Mouse (Mus musculus): ENCODE results near the gene Itga5.

Gene Itga5

DNA sequence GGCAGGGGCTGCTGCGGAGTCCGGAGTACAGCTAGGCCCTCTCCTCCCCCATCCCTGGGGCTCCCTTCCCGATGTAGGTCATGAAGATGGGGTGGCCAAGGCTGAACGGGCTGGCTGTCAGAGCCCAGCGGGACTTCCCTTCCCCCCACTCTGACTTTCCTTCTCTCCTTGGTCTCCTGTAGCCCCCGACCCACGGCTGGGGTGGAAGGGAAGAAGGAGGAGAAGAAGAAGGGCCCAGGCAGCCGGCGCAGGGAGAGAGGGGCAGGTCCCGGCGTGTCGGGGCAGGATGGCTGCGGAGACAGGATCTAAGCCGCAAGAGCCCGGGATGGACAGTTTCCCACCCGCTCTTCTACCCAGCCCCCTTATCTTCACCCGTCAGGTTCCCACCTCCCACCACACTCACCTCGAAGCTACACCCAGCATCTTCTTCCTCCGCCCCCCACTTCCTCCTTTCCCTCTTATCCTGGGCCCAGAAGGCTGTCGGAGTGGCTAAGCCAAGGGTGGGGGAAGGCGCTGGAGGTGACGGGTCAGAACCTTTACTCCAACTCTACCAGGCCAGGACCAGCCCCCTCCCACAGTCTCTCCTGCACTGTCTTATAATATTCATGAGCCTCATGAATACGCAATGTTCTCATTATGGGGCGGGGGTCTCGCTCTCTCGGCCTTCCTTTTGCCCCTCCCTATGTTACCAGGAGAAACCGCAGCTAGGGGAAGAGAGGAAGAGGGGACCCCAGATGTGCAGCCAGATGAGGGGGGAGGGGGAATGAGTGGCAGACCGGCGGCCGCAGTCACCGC lies 27.2 kb downstream of the Itga5 start:
- DNase-seq (ENCODE audit: low read depth) = no peak

DNA sequence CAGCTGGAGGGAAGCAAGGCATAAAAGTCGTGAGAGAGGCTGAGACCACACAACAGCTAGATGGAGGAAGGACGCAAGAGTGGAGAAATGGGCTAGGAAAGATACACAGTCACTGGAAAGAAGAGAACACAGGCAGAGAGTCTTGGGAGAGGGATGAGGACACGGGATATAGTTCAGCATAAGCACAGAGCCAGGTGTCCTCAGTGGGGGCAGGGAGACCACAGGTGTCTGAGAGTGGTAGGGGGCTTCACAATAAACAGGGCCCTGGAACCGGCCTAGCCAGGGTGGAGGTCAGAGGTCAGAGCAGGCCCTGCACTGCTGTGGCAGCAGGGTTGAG lies 27.8 kb downstream of the Itga5 start:
- no peak for DNase-seq (ENCODE audit: low read depth)

DNA sequence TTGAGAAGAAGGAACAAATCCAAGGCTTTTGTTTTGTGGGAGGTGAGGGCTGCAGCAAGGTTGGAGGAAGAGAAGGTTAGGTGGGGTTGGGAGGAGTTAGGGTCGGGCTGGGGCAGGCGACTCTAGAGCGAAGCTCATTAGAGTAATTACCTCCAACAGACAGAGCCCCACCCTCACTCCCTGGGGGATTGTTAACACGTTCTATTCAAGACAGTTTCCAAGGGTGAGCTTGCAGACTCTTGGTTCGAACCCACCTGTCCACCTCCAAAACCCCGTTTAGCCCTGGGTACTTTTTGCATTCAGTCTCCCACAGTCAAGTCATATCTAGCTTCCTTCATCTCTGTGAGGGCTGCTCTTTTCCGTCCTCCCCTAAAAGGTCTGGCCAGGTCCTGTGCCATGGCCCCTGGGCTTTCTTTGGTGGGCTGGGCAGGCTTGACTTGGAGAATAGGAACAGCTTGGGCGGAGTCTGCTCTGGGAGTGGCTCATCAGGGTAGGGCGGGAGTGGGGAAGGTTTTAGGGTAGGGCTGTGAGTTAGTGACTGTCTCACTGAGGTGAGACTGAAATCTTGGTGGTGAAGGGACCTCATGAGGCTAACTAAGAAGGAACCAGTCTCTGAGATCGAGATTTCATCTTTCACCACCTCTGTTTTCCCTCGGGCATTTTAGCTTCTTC lies 29.4 kb downstream of the Itga5 start:
- no peak for DNase-seq (ENCODE audit: low read depth)

DNA sequence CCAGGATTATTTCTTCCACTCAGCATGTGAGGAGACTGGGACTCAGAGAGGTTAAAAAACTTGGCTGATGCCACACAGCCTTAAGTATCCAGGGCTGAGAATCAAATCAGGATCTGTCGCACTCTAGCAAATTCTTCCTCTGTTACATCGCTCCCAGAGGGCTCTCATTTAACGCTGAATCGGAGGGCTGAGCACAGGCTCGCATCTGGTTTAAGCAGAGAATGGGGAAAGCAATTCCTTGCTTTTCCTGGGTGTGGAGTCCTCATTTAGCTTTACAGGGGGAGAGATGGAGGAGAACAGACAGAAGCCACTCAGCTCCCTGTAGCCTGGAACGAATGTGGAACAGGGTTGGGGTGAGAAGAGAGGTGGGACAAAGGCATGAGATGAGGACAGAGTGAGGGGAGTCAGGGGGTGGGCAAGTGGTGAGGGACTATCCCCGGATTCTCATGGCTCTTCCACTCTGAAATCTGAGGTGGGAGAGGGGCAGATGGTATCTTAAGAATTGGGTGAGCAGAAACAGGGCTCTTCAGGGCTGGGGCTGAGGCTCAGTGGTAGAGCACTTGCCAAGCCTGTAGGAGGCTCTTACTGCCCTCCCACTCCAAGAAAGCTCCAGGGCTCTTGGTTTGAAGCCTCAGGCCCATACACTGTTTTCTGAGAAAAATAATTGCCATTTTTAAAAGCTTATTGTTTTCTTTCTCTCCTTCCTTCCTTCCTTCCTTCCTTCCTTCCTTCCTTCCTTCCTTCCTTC lies 30.9 kb downstream of the Itga5 start:
- no peak for DNase-seq (ENCODE audit: low read depth)

DNA sequence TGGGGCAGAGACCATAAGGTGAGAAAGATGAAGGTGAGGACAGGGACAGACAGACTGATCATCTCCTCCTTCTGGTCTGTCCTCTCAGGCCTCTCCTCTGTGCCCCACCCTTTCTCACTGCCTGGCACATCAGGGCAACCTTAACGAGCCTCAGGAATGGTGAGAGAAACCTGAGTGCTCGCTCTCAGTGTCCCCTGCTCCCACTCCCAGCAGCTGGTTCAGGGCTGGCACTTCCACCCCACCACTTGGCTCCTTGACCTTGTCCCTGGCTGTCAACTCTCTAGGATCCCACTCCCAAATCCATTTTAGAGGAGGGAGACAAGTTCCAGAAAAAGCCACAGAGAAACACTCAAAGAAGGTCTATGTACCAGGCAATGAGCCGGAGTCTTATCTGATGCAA lies 31.5 kb downstream of the Itga5 start:
- no peak for DNase-seq (ENCODE audit: low read depth)

DNA sequence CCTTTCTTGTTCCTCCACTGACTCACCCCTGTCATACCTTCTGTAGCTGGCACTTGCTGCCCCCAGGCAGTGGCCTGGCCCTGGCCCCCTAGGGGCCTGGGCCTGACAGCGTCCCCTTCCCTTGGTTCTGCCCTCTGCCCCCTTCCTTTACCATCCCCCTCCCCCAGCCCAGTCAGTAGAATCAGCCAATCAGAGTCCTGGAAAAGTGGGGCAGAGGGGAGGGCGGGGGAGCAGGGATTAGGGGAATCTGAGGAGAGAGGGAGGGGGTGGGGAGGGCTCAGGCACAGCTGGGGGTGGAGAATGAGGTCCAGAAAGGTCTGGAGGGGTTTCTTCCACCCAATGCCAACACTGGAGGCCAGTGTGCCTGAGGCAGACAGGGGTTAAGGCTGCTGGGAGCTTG lies 32.4 kb downstream of the Itga5 start:
- no peak for DNase-seq (ENCODE audit: low read depth)

DNA sequence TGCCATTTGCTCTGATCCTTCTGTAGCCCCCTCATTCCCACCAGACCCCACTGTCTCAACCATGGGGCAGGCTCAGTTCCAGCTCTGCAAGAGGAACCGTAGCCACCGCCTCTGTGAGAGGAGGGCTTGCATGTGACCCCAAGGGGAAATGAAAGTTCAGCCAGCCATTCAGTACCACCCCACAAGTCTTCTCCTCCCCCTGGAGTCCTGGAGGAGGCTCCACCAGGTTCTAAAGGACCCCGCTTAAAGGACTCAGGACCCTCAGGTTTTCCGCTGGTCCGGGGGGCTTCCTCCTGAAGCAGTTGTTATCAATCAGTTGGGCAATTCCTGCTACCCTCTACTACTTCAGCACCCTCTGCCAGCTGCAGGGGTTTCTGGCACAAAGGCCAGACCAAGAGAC lies 32.8 kb downstream of the Itga5 start:
- no peak for DNase-seq (ENCODE audit: low read depth)

DNA sequence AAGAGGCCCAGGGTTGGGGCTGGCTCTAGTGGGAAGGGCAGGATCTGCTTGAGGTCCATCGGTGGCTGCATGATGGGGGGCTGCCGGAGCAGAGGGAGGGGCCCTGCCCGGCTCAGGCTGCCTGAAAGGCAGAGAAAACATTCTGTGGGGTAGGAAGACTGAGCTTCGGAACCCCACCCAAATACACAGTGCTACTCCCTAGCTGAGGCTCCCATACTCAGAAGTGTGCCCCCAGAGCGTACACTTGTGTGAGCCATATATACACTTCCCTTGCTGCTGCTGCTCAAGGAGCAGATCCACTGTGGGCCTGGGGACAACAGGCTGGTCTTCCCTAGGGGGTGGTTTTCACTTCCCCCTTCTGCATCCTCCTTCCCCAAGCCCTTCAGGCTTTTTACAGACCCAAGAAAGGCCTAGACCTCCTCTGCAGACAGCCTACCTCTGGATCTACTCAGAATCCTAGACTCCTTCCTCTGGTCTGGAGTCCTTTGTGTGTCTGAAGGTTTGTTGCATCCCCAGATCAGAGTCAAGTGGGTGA lies 33.4 kb downstream of the Itga5 start:
- DNase-seq (ENCODE audit: low read depth) = no peak

DNA sequence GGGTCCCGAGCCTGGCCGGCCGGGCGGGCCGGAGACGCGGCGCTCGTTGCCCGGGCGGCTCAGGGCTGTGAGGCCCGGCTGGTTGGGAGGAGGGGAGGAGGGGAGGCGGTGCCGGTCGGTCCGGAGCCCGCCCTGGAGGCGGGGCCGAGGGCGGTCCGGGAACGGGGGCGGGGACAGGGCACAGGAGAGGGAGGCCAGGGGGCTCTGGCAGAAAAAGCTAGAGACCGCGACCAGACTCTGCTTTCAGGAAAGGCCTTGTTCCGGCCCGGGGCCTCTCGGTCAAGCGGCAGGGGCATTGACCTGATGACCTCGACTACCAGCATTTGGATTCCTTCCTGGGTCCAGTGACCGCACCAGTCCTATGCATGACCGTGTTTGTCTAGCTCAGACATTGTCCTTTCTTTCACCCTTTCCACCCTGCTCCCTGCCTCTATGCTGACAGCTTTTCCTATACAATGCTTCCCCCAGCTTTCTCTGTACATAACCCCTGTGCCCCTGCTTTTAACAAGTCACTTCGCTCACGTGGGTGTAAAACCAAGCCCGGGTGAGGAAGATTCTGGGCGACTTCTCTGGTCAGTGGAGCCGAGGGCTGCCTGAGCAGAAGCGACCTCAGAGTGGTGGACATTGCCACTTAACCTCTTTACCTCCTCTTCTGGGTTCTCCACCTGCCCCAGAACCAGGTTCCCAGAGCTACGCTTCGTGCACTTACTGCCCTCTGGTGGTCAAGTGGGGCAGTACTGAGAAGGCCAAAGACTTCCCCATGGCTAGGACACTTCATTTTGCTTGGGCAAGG lies 42.9 kb downstream of the Itga5 start:
- peak; percentile 89 for DNase-seq (ENCODE audit: low read depth)

DNA sequence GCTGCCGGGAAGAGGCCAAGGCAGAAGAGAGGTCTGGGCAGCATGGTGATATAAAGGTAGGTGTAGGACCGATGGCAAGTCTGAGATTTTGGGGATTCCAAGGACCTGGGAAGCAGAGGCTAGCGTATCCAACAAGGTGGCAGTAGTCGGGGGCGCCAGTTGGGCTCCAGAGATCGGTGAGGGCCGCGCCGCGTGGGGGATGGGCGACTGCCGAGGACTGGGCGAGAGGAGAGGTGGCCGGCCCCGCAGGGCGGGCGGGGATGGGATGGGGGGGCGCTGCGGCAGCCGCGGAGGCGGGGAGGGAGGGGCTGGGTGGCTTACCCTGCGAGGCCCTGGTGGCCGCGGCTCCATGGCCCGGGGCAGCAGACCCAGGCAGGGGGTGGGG lies 43.5 kb downstream of the Itga5 start:
- no peak for DNase-seq (ENCODE audit: low read depth)

DNA sequence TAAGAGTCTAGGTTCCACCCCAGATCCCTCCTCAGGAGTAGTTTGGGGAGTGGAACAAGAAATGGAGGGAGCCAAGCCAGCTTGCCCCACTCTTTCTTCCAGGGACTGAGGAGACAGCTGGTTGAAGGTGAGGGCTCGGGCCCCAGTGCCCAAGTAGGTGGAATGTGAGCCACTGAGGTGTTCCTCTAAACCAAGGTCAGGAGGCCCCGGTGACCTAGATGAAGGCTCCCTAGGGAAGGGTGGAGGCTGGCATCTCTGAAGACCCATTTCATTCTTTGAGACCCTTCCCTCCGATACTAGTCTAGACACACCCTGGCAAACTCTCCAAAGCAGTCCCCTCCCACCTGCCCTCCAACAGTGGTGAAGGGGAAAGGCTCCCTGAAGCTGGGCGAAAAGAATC lies 44.2 kb downstream of the Itga5 start:
- DNase-seq (ENCODE audit: low read depth) = no peak

DNA sequence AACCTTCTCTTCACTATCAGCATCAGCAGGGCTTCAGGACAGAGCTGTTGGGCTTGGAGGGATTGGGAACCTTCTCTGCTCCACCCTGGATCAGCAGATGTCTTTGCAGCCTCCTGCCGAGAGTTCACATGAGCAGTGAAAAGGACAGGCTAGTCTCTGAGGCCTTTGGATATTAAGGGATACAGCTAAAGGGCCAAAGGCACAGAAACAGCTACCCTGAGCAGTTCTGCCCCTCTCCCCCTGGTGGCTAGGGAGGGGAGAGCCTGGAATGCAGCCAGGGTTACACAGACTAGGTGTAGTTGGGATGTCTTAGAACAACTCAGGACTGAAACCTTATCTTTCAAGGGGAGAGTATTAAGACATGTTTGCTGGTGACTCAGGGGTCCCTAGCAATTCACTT lies 45.5 kb downstream of the Itga5 start:
- DNase-seq (ENCODE audit: low read depth) = peak; percentile 50

DNA sequence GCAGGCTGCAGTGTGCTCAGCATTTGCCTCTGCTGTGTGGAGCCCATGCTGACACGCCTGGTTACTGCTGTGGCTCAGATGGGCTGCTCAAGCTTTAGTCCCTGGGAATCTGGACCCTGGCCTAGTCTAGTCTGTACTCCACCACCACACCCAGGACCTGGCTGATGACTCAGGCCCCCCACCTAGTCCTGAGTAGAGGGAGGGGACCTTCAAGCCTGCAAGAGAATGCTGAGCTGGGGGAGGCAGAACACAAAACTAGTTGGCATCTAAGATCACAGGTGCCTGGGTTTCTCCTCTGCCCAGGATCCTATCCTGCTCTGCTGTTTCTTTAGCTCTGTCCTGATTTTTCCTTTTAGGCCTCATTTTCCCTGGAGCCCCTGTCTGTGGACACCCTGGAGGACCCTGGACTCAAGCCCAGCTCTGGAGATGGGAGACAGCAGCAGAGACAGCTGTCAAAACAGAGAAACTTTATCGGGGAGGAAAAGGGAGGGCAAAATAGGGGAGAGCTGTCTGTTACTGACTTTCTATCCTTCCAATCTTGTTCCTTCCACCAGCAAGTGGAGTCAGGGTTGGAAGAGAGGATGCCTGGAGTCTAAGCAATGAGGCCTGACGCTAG lies 48.3 kb downstream of the Itga5 start:
- no peak for DNase-seq (ENCODE audit: low read depth)

DNA sequence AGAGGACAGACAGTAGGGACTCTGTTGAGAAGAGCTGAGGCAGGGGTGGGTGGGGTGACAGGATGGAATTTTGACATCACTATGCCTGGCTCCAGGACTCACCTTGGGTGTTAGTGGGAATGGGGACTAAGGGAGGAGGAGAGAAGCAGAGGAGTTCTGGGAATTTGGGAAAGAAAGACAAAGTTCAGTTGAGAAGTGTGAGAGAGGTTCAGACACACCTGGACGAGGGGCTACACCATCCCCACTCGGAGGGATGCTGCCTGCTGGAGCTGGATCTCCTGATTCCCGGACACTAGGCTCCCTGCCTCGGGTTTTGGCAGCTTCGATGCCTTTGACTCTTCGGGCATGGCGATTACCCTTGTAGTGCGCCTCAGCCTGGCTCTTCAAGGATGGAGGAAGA lies 48.8 kb downstream of the Itga5 start:
- DNase-seq (ENCODE audit: low read depth) = no peak

DNA sequence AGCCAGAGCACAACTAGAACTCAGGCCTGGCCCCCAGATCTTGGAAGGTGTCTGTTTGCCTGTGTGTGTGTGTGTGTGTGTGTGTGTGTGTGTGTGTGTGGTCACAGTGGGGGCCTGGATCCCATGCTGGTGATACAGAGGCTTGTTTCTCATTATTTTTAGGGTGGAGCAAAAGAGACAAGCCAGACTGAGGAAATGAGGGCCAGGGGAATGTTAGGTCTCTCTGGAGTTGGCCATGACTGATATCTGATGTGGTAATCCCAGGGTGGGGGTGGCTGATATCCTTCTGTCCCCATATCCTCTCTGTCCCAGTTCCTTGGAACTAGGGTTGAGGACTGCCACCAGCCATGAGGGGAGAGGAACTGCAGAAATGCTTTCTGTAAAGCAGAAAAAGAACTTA lies 49.4 kb downstream of the Itga5 start:
- no peak for DNase-seq (ENCODE audit: low read depth)

DNA sequence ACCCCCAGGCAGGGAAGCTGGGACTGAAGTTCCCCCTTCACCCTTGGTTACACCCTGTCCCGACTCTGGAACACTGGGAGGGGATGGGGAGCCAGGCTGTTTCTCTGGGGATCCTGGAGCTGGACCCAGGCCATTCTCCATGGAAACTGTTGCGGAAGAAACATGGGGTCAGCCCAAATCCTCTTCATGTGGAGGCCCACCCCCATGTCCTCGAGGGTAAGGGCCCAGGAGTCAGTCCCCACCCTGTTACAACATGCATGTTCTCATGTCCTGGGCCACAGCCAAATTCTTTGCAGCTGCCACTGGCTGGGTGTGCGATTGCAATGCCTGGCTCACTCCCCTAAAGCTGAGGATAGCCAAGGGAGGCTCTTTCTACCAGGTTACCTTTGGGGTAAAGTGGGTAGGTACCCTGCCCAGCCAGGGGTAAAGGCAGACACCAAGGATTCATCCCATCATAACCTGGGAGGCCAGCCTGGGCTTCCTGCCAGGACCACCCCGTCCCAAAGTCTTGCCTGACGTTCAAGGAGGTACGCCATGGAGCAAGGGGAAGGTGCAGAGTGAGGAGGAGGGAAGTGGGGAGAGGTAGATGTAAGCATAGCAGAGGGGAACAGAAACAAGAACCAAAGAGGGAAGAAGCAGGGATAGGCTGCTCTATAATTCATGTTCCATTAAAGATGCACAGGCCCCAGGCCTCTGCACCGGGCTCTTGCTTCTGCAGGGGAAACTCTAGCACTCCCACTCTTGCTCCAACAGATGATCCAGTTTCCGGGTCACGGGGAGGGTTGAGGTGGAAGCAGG lies 50.4 kb downstream of the Itga5 start:
- no peak for DNase-seq (ENCODE audit: low read depth)

DNA sequence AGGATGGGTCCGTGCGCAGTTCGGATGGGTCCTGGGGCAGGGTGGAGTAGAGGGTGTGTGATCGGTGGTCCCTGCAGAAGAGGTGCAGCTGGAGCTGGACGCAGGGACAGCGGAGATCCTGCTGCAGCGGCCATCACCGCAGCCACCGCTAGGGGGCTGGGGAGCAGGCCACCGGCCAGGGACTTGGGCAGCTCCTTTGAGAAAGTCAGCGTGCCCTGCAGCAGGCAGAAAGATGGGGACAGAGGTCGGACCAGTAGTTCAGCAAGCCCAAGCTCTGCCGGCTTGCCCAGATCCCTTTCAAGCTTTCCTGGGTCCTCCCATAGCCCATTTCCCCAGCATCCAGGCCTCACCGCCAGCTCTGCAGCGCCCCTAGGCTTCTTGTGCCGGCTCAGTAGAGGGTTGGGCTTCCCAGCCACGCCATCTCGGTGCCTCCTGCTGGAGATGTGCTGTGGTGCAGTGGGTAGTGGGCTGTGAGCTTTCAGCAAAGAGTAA lies 51.5 kb downstream of the Itga5 start:
- DNase-seq (ENCODE audit: low read depth) = peak; percentile 36

DNA sequence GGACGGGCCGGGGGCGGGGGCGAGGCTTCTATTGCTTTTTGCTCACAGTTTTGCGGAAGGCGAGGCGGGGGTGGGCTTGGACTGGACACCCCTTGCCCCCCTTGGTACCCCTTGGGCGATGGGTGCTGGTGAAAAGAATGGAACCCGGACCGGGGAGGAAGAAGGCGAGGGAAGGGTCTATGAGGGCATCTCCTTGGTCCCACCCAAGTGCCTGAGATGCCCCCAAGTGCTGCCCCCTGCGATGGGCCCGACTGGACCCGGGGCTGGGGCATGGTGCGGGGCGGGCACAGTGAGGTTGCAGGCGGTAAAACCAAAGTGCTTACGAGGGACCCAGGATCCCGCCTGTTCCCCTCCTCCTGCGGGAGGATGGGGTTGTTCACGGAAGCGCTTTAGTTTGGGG lies 52.4 kb downstream of the Itga5 start:
- no peak for DNase-seq (ENCODE audit: low read depth)

DNA sequence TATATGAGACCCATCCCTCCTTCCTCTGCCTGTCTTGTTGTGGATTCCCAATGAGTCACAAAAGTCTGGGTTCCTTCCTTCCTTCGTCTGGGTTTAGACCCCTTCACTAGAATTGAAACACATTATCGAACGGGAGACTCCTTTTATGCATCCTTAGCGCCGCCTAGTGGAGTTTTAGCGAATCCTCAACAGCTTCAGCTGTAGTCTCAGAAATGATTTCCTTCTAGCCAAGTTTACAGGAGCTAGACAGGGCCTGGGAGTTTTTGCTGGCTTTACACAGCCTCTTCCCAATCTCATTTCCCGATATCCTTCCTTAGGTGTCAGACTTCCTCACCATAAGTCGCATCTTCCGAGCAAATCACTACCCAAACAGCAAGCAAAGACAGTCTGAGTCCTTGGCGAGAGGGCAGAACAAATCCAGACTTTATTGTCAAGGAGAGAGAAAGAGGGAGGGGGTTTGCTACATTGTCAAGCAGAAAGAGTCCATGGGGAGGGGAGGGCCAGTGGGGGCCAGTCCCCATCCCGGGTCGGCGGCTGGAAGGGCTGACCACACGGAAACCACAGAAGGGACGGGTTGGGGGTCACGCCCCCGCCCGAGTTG lies 53.0 kb downstream of the Itga5 start:
- peak; percentile 83 for DNase-seq (ENCODE audit: low read depth)

DNA sequence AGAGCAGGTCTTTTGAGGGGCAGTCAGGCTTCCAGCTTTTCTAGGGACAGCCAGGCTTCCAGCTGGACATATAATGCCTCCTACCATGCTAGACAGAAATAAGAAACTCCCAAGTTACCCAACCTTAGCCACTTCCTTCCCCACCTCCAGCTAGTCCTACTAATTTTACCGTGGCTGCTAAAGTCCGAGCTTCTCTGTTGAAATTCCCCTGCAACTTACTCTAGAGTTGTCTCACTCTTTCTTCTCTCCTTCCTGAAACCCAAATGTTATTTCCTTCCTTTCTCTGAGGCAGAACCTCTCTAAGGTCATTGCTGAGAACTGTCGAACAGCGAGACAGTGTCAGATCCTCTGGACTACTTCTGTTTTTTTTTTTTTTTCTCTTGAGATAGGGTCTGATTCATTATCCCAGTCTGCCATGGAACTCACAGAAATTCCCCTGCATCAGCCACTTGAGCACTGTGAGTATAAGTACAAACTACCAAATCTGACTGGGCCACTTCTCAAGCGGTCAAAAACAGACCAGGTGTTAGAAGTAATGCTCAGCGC lies 56.1 kb downstream of the Itga5 start, which contains the start of gene Gpr84:
Gene Gpr84, minus strand, starts transcription at position 248 of the 546 bp plus-strand sequence.
- no peak for DNase-seq (ENCODE audit: low read depth)
